ENCODE assay signal across 18 mouse cellular contexts in genomic region chr14:103962303-103962881, GRCm38 (mm10).
"Had no signal": no experiment of that assay in that cellular context is flagged by ENCODE, and none has a peak within 500 bp of the region (broad histone marks: within the 10 kb centered on the region; RNA-seq: fewer than 3 reads in every experiment).

No protein-coding gene starts in this region.

- H3K4me3 ChIP-seq: left cerebral cortex, adult 2 months; liver, embryonic 13.5 days; neural tube, embryonic 12.5 days; neural tube, embryonic 15.5 days; stomach, embryonic 15.5 days had no signal

- DNase-seq: kidney, adult 18-20 months; kidney, adult 9 months; kidney, postnatal 36 days; layer of hippocampus, postnatal 36 days; liver, embryonic 13.5 days; lung, adult 2 months; midbrain, embryonic 14.5 days; right cerebral cortex, adult 18-20 months; right cerebral cortex, postnatal 14 days; spleen, adult 18-20 months; thymus, postnatal 25 days had no signal

- H3K27ac ChIP-seq: kidney, postnatal 0 days; left cerebral cortex, adult 2 months; liver, embryonic 13.5 days; macrophage; neural tube, embryonic 12.5 days; neural tube, embryonic 15.5 days; stomach, embryonic 15.5 days had no signal

- H3K27me3 ChIP-seq: liver, embryonic 13.5 days; neural tube, embryonic 12.5 days; neural tube, embryonic 15.5 days; stomach, embryonic 15.5 days had no signal

- H3K4me2 ChIP-seq: liver, embryonic 13.5 days; midbrain, embryonic 11.5 days; neural tube, embryonic 12.5 days; neural tube, embryonic 15.5 days; stomach, embryonic 15.5 days had no signal

- H3K9me3 ChIP-seq: liver, embryonic 13.5 days; neural tube, embryonic 12.5 days; neural tube, embryonic 15.5 days; stomach, embryonic 15.5 days had no signal

- H3K4me1 ChIP-seq: liver, embryonic 13.5 days; neural tube, embryonic 15.5 days; stomach, embryonic 15.5 days had no signal

- H3K9ac ChIP-seq: liver, embryonic 13.5 days; neural tube, embryonic 12.5 days; neural tube, embryonic 15.5 days; stomach, embryonic 15.5 days had no signal

- H3K36me3 ChIP-seq: liver, embryonic 13.5 days; neural tube, embryonic 12.5 days; neural tube, embryonic 15.5 days; stomach, embryonic 15.5 days had no signal
